Mouse (Mus musculus): ENCODE measurements at regions not wholly inside any gene's neighbourhood (a gene's known extent, or its start where the extent isn't known, plus 50 kb on each side); places are given as distances from the start of the nearest gene placed in this dataset.

DNA sequence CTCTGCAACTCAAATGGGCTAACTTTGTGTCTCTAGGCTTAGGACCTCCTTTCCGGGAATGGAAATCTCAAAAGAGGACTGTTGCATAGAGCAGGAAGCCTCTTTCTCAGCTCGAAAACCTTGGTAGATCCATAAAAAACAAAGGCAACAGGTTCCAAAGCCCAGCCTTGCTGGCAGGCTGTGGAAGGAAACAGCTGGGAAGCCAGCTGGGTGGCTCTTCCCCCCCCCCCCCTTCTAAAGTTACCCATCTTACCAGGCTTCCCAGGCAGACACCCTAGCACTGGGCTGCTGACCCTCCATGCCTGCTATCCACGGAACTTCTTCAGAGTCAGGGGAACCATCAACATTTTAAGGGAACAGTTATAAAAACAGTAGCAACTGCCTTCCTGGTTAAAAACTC, 172.7 kb upstream of the Lpp start:
- TF ChIP-seq GATA1 (IDR thresholded peaks at IDR 0.05; ENCODE audit: borderline replicate concordance, low read length) (no peak), FLI1 (IDR thresholded peaks at IDR 0.05; ENCODE audit: low read length) (no peak)
